Mouse (Mus musculus) cerebellum, adult 11 months (tissue): ENCODE data around the gene Nlgn3.
"Not testable (repeated sequence)": the region's sequence is repeated elsewhere in the genome, so short reads cannot be mapped to it uniquely, and the experiment has no call there.

Source experiments
- DNase-seq: peaks from one replicate; pipeline ENCODE4 v3.0.0; 2022

The Nlgn3 gene

DNA sequence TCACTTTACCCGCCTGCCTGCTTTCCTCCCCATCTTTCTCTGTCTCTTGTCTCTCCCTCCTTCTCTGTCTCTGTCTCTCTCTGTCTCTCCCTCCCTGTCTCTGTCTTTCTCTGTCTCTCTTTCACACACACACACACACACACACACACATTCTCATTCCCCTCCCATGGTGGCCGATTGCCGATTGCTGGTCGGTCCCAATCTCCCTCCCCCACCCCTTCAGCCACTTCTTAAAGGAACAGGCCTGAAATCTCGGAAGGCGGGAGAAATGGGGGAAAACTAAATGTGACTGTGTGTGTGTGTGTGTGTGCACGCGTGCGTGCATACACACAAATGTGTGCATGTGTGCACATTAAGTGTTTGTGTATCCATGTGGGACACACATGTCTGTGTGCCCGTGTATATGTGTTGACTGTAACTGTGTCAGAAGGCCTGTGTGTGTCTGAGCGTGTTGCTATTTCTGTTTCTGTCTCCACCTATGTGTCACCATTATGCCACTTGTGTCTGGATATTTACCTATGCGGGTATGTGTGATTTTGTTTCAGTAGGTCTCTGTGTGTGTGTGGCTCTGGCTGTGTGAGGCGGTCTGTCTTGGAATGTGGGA lies 1.6 kb downstream of the Nlgn3 start:
- DNase-seq: no peak

- DNase-seq: no peak
These were observed 2.7 kb downstream of the Nlgn3 start for GRCm38 (mm10) chrX:101301654-101302053.

DNA sequence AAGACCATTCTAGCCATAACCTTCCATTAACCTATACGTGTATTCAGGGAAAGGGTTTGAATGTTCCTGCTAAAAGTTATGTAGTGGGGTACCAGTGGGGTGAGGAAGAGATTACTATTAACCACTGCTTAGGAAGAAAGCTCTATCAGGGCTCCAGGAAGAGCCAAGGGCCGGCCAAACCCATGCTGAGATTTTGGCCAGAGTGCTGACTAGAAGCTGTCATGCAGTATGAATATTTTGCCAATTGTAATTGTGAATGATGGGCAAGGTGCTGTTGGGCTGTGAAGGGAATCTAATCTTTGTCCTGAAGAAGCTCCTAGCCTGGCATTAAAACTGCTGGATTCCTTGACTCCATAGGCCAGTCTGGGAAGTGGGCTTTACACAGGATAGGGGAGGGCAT lies 5.7 kb downstream of the Nlgn3 start:
- DNase-seq: no peak

DNA sequence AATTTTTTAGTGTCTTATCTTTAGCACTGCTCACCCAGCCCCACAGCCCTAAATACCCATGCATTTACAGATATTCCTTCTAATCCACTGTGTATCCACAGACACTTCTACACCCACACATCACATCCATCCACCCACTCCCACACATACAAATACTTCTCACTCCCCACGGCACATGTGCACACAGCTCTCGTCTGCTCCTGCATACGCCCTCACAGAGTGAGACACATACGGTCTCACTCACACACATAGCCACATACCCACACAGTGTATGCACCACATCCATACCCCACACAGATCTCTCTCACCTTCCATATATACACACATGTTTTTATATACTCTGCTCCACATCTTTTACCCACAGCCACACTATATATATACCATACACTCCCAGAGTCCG lies 10.3 kb downstream of the Nlgn3 start:
- no peak for DNase-seq

- DNase-seq: no peak
These were observed 14.8 kb downstream of the Nlgn3 start for GRCm38 (mm10) chrX:101313625-101314359.

GRCm38 (mm10) chrX:101319775-101320174 lies 20.8 kb downstream of the Nlgn3 start:
- DNase-seq: no peak

- no peak for DNase-seq
These were observed 27.3 kb downstream of the Nlgn3 start for GRCm38 (mm10) chrX:101325989-101326899.

- peak; percentile 58 for DNase-seq
These were observed 30.5 kb downstream of the Nlgn3 start for GRCm38 (mm10) chrX:101329372-101330028.

DNA sequence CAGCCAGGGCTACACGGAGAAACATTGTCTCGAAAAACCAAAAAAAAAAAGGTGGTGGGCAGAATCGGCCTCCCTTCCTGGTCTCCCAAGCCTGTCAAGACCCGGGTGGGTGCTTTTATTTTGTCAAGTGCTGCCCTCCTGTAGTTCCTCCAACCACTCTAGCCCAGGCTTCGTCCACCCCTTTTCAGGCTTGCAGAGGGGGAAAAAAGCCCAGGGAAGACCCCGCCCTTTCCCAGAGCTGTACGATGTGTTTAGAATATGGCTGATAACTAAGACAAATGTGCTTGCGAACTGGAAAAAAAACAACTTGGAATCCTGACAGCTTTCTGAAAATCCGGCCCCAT lies 33.0 kb downstream of the Nlgn3 start:
- no peak for DNase-seq

DNA sequence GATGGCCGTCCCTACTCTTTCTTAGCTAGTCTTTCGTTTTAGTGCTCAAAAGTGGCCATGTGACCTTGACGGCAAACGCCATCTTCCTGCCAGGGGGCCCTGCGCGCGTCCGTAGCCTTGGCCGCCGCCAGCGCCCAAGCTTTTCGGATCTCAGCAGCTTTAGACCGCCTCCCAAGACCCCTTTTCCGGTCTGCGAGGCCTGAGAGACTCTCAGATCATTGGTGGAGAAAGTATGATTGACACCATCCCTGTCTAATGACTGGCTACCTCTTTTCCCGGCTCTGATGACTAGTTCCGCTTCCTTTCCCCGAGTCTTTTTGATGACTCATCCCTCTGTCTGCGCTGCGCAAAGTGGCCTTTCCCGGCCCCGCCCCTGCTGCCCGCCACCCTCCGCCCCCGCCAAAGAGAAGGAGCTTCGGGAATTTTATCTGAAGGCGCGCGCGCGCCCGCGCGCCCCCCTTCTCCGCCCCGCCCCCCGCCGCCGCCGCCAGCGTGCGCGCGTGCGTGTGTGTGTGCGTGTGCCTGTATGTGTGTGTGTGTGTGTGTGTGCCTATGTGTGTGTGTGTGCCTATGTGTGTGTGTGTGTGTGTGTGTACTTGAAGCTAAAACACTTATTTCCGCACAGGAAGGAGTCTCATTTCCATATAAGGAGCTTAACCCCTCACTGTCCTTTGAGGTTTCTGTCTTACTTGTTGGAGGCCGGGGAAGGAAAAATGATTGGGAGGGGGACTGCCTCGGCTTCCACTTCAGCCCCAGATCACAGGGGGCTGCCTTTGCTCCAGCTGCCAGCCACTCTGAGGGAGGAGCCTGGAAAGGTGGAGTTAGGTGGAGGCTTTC lies 33.6 kb downstream of the Nlgn3 start:
- DNase-seq: peak; percentile 85

DNA sequence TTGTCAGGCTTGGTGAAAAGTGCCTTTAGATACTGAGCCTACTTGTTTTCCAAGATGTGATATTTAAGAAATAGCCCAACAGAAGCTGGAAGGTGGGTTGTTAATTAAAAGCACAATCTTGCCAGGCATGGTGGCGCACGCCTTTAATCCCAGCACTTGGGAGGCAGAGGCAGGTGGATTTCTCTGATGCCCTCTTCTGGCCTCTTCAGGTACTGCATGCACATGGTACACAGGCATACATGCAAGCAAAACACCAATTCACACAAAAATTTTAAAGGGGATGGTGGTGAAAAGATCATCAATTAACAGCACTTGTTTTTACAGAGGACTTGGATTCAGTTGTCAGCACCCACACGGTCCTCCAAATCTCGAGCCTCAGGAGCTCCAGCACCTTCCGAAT lies 35.6 kb downstream of the Nlgn3 start:
- no peak for DNase-seq

GRCm38 (mm10) chrX:101338666-101339065 lies 39.7 kb downstream of the Nlgn3 start:
- no peak for DNase-seq

DNA sequence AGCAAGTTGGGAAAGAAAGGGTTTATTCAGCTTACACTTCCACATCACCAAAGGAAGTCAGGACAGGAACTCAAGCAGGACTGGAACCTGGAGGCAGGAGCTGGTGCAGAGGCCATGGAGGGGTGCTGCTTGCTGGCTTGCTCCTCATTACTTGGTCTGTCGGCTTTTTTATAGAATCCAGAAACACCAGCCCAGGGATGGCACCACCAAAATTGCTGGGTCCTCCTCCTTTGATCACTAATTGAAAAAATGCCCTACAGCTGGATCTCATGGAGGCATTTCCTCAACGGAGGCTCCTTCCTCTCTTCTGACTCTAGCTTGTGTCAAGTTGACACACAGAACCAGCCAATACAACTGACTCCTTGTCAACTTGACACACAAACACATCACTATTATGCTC lies 43.9 kb downstream of the Nlgn3 start:
- not testable (repeated sequence) for DNase-seq

DNA sequence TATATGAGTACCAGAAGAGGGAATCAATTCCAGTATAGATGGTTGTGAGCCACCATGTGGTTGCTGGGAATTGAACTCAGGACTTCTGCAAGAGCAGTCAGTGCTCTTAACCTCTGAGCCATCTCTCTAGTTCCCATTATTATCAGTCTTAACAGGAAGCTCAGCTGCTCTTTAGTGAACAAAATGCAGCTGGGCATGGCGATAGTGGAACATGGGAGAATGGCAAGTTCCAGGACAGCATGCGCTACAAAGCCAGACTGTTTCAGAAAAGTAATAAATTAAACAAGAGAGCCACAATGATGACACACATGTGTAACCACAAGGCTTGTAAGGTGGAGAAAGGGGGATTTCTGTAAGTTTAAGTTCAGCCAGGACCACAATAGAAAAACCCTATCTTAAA lies 46.5 kb downstream of the Nlgn3 start:
- DNase-seq: no peak

GRCm38 (mm10) chrX:101346475-101346874 lies 47.5 kb downstream of the Nlgn3 start:
- DNase-seq: no peak

DNA sequence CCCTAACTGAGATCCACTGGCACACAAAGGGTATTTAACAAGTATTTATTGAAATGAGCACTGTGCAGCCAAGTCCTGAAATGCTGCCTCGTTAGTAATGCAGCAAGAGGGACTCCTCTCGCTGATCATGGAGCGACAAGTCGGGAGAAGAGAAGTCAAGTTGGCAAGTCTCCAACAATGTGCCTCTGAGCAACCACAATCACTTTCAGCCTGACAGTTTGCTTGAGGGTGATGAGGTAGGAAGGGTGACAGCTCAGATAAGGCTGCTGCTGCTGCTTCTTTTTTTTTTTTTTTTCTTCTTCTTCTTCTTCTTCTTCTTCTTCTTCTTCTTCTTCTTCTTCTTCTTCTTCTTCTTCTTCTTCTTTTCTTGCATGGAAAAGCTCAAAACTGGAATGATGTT lies 52.2 kb downstream of the Nlgn3 start:
- DNase-seq: no peak

DNA sequence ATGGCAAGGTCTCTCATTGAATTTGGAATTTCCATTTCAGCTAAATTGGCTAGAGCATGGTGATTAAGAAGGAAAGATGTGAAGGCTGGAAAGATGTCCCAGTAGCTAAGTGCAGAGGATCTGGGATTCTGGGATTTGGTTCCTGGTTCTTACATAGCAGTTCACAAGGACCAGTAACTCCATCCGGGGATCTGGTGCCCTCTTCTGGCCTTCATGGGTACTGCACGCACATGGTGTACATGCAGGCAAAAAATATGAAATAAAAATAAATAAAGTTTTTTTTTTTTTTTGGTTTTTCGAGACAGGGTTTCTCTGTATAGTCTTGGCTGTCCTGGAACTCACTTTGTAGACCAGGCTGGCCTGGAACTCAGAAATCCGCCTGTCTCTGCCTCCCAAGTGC lies 59.9 kb downstream of the Nlgn3 start:
- DNase-seq: not testable (repeated sequence)

DNA sequence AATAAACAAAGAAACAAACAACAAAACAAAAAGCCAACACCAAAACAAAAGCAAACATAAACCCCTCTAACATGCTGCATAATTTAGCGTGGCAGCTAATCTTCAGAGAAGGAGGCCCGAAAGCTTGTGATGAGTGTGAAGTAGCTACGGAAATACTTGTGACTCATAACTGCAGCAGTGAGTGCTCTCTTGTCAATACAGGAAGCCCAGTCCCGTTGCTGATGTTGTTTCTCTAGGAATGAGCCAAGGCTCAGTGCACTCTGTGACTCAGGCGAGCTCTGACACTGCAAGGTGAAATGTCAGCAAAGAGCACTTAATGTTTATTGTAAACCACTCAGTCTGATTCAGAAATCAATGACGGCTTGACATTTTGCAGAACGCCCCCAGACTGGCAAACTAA lies 70.0 kb downstream of the Nlgn3 start:
- DNase-seq: no peak

- no peak for DNase-seq
These were observed 71.6 kb downstream of the Nlgn3 start for GRCm38 (mm10) chrX:101370573-101370972.

DNA sequence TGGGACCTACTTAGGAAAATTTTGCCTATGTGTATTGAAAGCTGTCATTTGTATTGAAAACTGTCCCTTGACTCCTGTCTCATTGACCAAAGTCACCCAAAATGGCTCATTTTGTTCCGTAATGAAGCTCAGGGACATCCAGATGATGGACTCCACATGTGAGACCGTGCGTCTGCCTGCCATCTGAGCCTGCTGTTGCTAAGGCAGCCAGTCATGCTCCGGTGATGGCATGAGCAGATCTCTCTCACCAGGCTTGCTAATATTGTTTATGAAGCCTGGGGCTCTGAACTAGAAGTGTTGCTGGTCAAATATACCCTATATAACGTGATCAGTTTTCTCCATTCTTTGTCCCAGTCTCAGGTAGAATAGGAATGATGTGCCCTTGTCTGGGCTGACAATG lies 74.0 kb downstream of the Nlgn3 start:
- DNase-seq: no peak
